Mouse (Mus musculus): ENCODE measurements around the gene Usp18. TPM values are rescaled to one million over a fixed set of nuclear protein-coding genes. Genes with fewer than 3 reads are reported as not detected.

Usp18 gene
- polyA plus RNA-seq (2015; fragmentation: Nextera tagmentation; extraction: Ambion mirVana), result 0.75 and 1.7 TPM in 2 replicates

GRCm38 (mm10) chr6:121245127-121246036, at the start of gene Usp18:
Usp18 (plus strand) TSS chr6:121245906.
- H3K4me2 ChIP-seq (ENCODE audit: low read length), result peak within 1 kb of the TSS; percentile 82
- H3K27ac ChIP-seq (ENCODE audit: low read depth, low read length), result no peak within 1 kb of the TSS
- H3K27me3 ChIP-seq (replicated peaks; ENCODE audit: control insufficient read depth, insufficient read depth, low read length), result no peaks in the 10 kb centered on the region
- peak within 1 kb of the TSS; percentile 58 for H3K9ac ChIP-seq (ENCODE audit: low read depth, low read length)
- WGBS, result 11% methylated on average over 35 of the region's 35 CpGs
- H3K4me3 ChIP-seq (ENCODE audit: low read length), result peak within 1 kb of the TSS; percentile 44
- no peaks in the 10 kb centered on the region for H3K4me1 ChIP-seq (ENCODE audit: control insufficient read depth, insufficient read depth, low read depth, low read length)
- H3K9me3 ChIP-seq (ENCODE audit: control insufficient read depth, low read length), result no peaks in the 10 kb centered on the region
- ATAC-seq, result peak; percentile 94
- no peaks in the 10 kb centered on the region for H3K36me3 ChIP-seq (ENCODE audit: control insufficient read depth, insufficient read depth, low read length)

- Histone ChIP-seq H3K27ac (ENCODE audit: low read depth, low read length) (no peak overlapping the region), H3K4me1 (ENCODE audit: control insufficient read depth, insufficient read depth, low read depth, low read length) (no peaks in the 10 kb centered on the region), H3K4me2 (ENCODE audit: low read length) (no peak overlapping the region), H3K9ac (ENCODE audit: low read depth, low read length) (no peak overlapping the region), H3K9me3 (ENCODE audit: control insufficient read depth, low read length) (no peaks in the 10 kb centered on the region), H3K27me3 (replicated peaks; ENCODE audit: control insufficient read depth, insufficient read depth, low read length) (no peaks in the 10 kb centered on the region), H3K4me3 (ENCODE audit: low read length) (no peak overlapping the region), H3K36me3 (ENCODE audit: control insufficient read depth, insufficient read depth, low read length) (peaks cover 7% of the 10 kb centered on the region; the same call in 1 of the 2 replicates)
- WGBS, result 78% methylated on average over 9 of the region's 9 CpGs
- ATAC-seq, result no peak
These were observed 47.8 kb upstream of the Usp18 start for GRCm38 (mm10) chr6:121197807-121198365.

- ATAC-seq, result no peak
- Histone ChIP-seq H3K36me3 (ENCODE audit: control insufficient read depth, insufficient read depth, low read length) (0 out of 2 replicates have a peak, but pooled peaks cover 3% of the 10 kb centered on the region), H3K27me3 (replicated peaks; ENCODE audit: control insufficient read depth, insufficient read depth, low read length) (no peaks in the 10 kb centered on the region), H3K4me3 (ENCODE audit: low read length) (no peak overlapping the region), H3K27ac (ENCODE audit: low read depth, low read length) (no peak overlapping the region), H3K4me2 (ENCODE audit: low read length) (no peak overlapping the region), H3K9ac (ENCODE audit: low read depth, low read length) (no peak overlapping the region), H3K4me1 (ENCODE audit: control insufficient read depth, insufficient read depth, low read depth, low read length) (no peaks in the 10 kb centered on the region), H3K9me3 (ENCODE audit: control insufficient read depth, low read length) (no peaks in the 10 kb centered on the region)
- 93% methylated on average over 4 of the region's 4 CpGs for WGBS
These were observed 45.2 kb upstream of the Usp18 start for GRCm38 (mm10) chr6:121200458-121200857.

GRCm38 (mm10) chr6:121202026-121202425, 43.7 kb upstream of the Usp18 start:
- 0 out of 2 replicates have a peak, but pooled peaks cover 2% of the 10 kb centered on the region for H3K36me3 ChIP-seq (ENCODE audit: control insufficient read depth, insufficient read depth, low read length)

GRCm38 (mm10) chr6:121206481-121206880, 39.2 kb upstream of the Usp18 start:
- H3K4me1 ChIP-seq (ENCODE audit: control insufficient read depth, insufficient read depth, low read depth, low read length), result peaks cover 10% of the 10 kb centered on the region
- H3K27me3 ChIP-seq (replicated peaks; ENCODE audit: control insufficient read depth, insufficient read depth, low read length), result peaks cover 3% of the 10 kb centered on the region; the same call in 1 of the 2 replicates
- no peak overlapping the region for H3K4me2 ChIP-seq (ENCODE audit: low read length)
- H3K4me3 ChIP-seq (ENCODE audit: low read length), result no peak overlapping the region
- 83% methylated on average over 5 of the region's 5 CpGs for whole genome bisulfite sequencing
- H3K27ac ChIP-seq (ENCODE audit: low read depth, low read length), result no peak overlapping the region
- H3K9ac ChIP-seq (ENCODE audit: low read depth, low read length), result no peak overlapping the region
- no peaks in the 10 kb centered on the region for H3K36me3 ChIP-seq (ENCODE audit: control insufficient read depth, insufficient read depth, low read length)
- H3K9me3 ChIP-seq (ENCODE audit: control insufficient read depth, low read length), result no peaks in the 10 kb centered on the region
- no peak for ATAC-seq

More at GRCm38 (mm10) chr6:121202026-121202425, 43.7 kb upstream of the Usp18 start:
- Histone ChIP-seq H3K9ac (ENCODE audit: low read depth, low read length) (no peak overlapping the region), H3K27me3 (replicated peaks; ENCODE audit: control insufficient read depth, insufficient read depth, low read length) (no peaks in the 10 kb centered on the region), H3K4me1 (ENCODE audit: control insufficient read depth, insufficient read depth, low read depth, low read length) (no peaks in the 10 kb centered on the region), H3K4me2 (ENCODE audit: low read length) (no peak overlapping the region), H3K27ac (ENCODE audit: low read depth, low read length) (no peak overlapping the region), H3K9me3 (ENCODE audit: control insufficient read depth, low read length) (no peaks in the 10 kb centered on the region), H3K4me3 (ENCODE audit: low read length) (no peak overlapping the region)
- ATAC-seq, result no peak
- WGBS, result 69% methylated on average over 5 of the region's 5 CpGs

- Histone ChIP-seq H3K27me3 (replicated peaks; ENCODE audit: control insufficient read depth, insufficient read depth, low read length) (peaks cover 3% of the 10 kb centered on the region; the same call in 1 of the 2 replicates), H3K9ac (ENCODE audit: low read depth, low read length) (no peak overlapping the region), H3K36me3 (ENCODE audit: control insufficient read depth, insufficient read depth, low read length) (no peaks in the 10 kb centered on the region), H3K4me3 (ENCODE audit: low read length) (no peak overlapping the region), H3K4me2 (ENCODE audit: low read length) (no peak overlapping the region), H3K9me3 (ENCODE audit: control insufficient read depth, low read length) (no peaks in the 10 kb centered on the region), H3K27ac (ENCODE audit: low read depth, low read length) (no peak overlapping the region), H3K4me1 (ENCODE audit: control insufficient read depth, insufficient read depth, low read depth, low read length) (peaks cover 11% of the 10 kb centered on the region)
- WGBS, result 77% methylated on average over 2 of the region's 2 CpGs
- ATAC-seq, result no peak
These were observed 36.1 kb upstream of the Usp18 start for GRCm38 (mm10) chr6:121209584-121209983.

GRCm38 (mm10) chr6:121210149-121210925, 35.4 kb upstream of the Usp18 start, which contains the start of gene Tuba8:
Tuba8 (plus strand) TSS chr6:121210696.
- Histone ChIP-seq H3K4me1 (ENCODE audit: control insufficient read depth, insufficient read depth, low read depth, low read length) (peaks cover 11% of the 10 kb centered on the region), H3K4me3 (ENCODE audit: low read length) (peak within 1 kb of the TSS; percentile 52), H3K9ac (ENCODE audit: low read depth, low read length) (peak within 1 kb of the TSS; percentile 67), H3K9me3 (ENCODE audit: control insufficient read depth, low read length) (no peaks in the 10 kb centered on the region), H3K36me3 (ENCODE audit: control insufficient read depth, insufficient read depth, low read length) (no peaks in the 10 kb centered on the region), H3K4me2 (ENCODE audit: low read length) (peak within 1 kb of the TSS; percentile 97), H3K27ac (ENCODE audit: low read depth, low read length) (no peak within 1 kb of the TSS), H3K27me3 (replicated peaks; ENCODE audit: control insufficient read depth, insufficient read depth, low read length) (peaks cover 3% of the 10 kb centered on the region; the same call in 1 of the 2 replicates)
- ATAC-seq, result peak; percentile 87
- 3% methylated on average over 28 of the region's 30 CpGs for WGBS

GRCm38 (mm10) chr6:121210926-121211289, 34.8 kb upstream of the Usp18 start:
- peak; percentile 60 for ATAC-seq
- peak overlapping the region; percentile 67 for H3K9ac ChIP-seq (ENCODE audit: low read depth, low read length)
- H3K27me3 ChIP-seq (replicated peaks; ENCODE audit: control insufficient read depth, insufficient read depth, low read length), result peaks cover 3% of the 10 kb centered on the region; the same call in 1 of the 2 replicates
- H3K9me3 ChIP-seq (ENCODE audit: control insufficient read depth, low read length), result no peaks in the 10 kb centered on the region
- under 1% methylated on average over 12 of the region's 12 CpGs for WGBS
- H3K27ac ChIP-seq (ENCODE audit: low read depth, low read length), result no peak overlapping the region
- H3K36me3 ChIP-seq (ENCODE audit: control insufficient read depth, insufficient read depth, low read length), result no peaks in the 10 kb centered on the region
- peak overlapping the region; percentile 97 for H3K4me2 ChIP-seq (ENCODE audit: low read length)
- peaks cover 11% of the 10 kb centered on the region for H3K4me1 ChIP-seq (ENCODE audit: control insufficient read depth, insufficient read depth, low read depth, low read length)
- peak overlapping the region; percentile 52 for H3K4me3 ChIP-seq (ENCODE audit: low read length)

Data from hindbrain, embryonic 16.5 days (tissue).